Mouse (Mus musculus) embryo, embryonic 11.5 days (tissue): Measurements from ENCODE around the gene Srek1ip1.

ENCODE experiments used
- DNase-seq: peaks from one replicate; pipeline ENCODE4 v3.0.0-alpha.2; 2012; ENCODE audit warnings: low read depth, low spot score

Gene Srek1ip1

GRCm38 (mm10) chr13:104841937-104842336 is 49.7 kb downstream of the Srek1ip1 start:
- no peak for DNase-seq

GRCm38 (mm10) chr13:104843295-104844089 is 51.2 kb downstream of the Srek1ip1 start:
- DNase-seq = no peak

GRCm38 (mm10) chr13:104853645-104854044 is 61.4 kb downstream of the Srek1ip1 start:
- no peak for DNase-seq

GRCm38 (mm10) chr13:104863127-104863979 is 71.1 kb downstream of the Srek1ip1 start, which contains the start of gene Shisal2b:
Gene Shisal2b (minus strand): TSS chr13:104863893.
- DNase-seq = peak; percentile 29

GRCm38 (mm10) chr13:104866726-104867125 is 74.4 kb downstream of the Srek1ip1 start:
- no peak for DNase-seq

GRCm38 (mm10) chr13:104869907-104870306 is 77.6 kb downstream of the Srek1ip1 start:
- no peak for DNase-seq

GRCm38 (mm10) chr13:104878508-104878907 is 86.2 kb downstream of the Srek1ip1 start:
- no peak for DNase-seq

- DNase-seq = no peak
Measured at GRCm38 (mm10) chr13:104883566-104884249, 91.4 kb downstream of the Srek1ip1 start.

- no peak for DNase-seq
Measured at GRCm38 (mm10) chr13:104886308-104887032, 94.2 kb downstream of the Srek1ip1 start.
